Mouse (Mus musculus) B cell, adult 67 days (primary cell): ENCODE data around the gene 4931400O07Rik. TPM values are rescaled to one million over a fixed set of nuclear protein-coding genes. Genes with fewer than 3 reads are reported as not detected.

ENCODE experiments used
- total RNA-seq, 2 experiments: library from RNA; stranded (reverse); gene quantifications; 4 replicates each; pipeline ENCODE4 v1.2.4; 2023

4931400O07Rik gene
- total RNA-seq: not detected

GRCm38 (mm10) chrX:62467691-62468090 is at the start of gene 4931400O07Rik:
TSS of gene 4931400O07Rik (plus strand) at chrX:62467991.

Other genes starting within 250 kb of the 4931400O07Rik start
- not detected for gene 4933402E13Rik, start 184.5 kb upstream of the 4931400O07Rik start, total RNA-seq